Mouse (Mus musculus): ENCODE data around the gene Rasa1. TPM values are rescaled to one million over a fixed set of nuclear protein-coding genes. Genes with fewer than 3 reads are reported as not detected.
A peak's percentile ranks its signal among the peaks of the same experiment; 100 is the strongest.

The Rasa1 gene
- polyA plus RNA-seq (2016; fragmentation: Nextera tagmentation; extraction: Ambion mirVana) = 71.7 and 72.3 TPM in 2 replicates

- under 1% methylated on average over 77 of the region's 97 CpGs for WGBS
- H3K9ac ChIP-seq = peak within 1 kb of the TSS; percentile 98
- H3K27me3 ChIP-seq = no peaks in the 10 kb centered on the region
- peaks cover 9% of the 10 kb centered on the region for H3K4me1 ChIP-seq
- no peaks in the 10 kb centered on the region for H3K9me3 ChIP-seq
- no peaks in the 10 kb centered on the region for H3K36me3 ChIP-seq (replicated peaks)
- peak within 1 kb of the TSS; percentile 59 for H3K4me2 ChIP-seq
- peak within 1 kb of the TSS; percentile 100 for H3K27ac ChIP-seq
- ATAC-seq (ENCODE audit: low FRiP score) = peak; percentile 99
- H3K4me3 ChIP-seq (replicated peaks) = peak within 1 kb of the TSS; percentile 99
Measured at GRCm38 (mm10) chr13:85288843-85289713, at the start of gene Rasa1. Rasa1 (minus strand) TSS chr13:85289130.

GRCm38 (mm10) chr13:85311547-85311946 is 22.6 kb upstream of the Rasa1 start:
- H3K4me3 ChIP-seq (replicated peaks) = no peak overlapping the region
- WGBS = 80% methylated on average over 2 of the region's 2 CpGs
- H3K9ac ChIP-seq = no peak overlapping the region
- ATAC-seq (ENCODE audit: low FRiP score) = no peak
- no peaks in the 10 kb centered on the region for H3K27me3 ChIP-seq
- H3K4me2 ChIP-seq = no peak overlapping the region
- H3K9me3 ChIP-seq = no peaks in the 10 kb centered on the region
- no peak overlapping the region for H3K27ac ChIP-seq
- no peaks in the 10 kb centered on the region for H3K36me3 ChIP-seq (replicated peaks)
- H3K4me1 ChIP-seq = no peaks in the 10 kb centered on the region

- no peak overlapping the region for H3K4me2 ChIP-seq
- WGBS = 57% methylated on average over 5 of the region's 5 CpGs
- H3K4me3 ChIP-seq (replicated peaks) = no peak overlapping the region
- H3K9me3 ChIP-seq = no peaks in the 10 kb centered on the region
- no peak overlapping the region for H3K9ac ChIP-seq
- H3K36me3 ChIP-seq (replicated peaks) = no peaks in the 10 kb centered on the region
- no peak for ATAC-seq (ENCODE audit: low FRiP score)
- H3K27ac ChIP-seq = no peak overlapping the region
- no peaks in the 10 kb centered on the region for H3K4me1 ChIP-seq
- H3K27me3 ChIP-seq = no peaks in the 10 kb centered on the region
Measured at GRCm38 (mm10) chr13:85310968-85311367, 22.0 kb upstream of the Rasa1 start.

GRCm38 (mm10) chr13:85310483-85310882 is 21.6 kb upstream of the Rasa1 start:
- H3K36me3 ChIP-seq (replicated peaks) = no peaks in the 10 kb centered on the region
- no peaks in the 10 kb centered on the region for H3K4me1 ChIP-seq
- H3K9ac ChIP-seq = no peak overlapping the region
- no peak overlapping the region for H3K27ac ChIP-seq
- WGBS = 94% methylated on average over 2 of the region's 2 CpGs
- H3K9me3 ChIP-seq = no peaks in the 10 kb centered on the region
- no peak overlapping the region for H3K4me3 ChIP-seq (replicated peaks)
- ATAC-seq (ENCODE audit: low FRiP score) = no peak
- no peak overlapping the region for H3K4me2 ChIP-seq
- H3K27me3 ChIP-seq = no peaks in the 10 kb centered on the region

GRCm38 (mm10) chr13:85306039-85306438 is 17.1 kb upstream of the Rasa1 start:
- no peak overlapping the region for H3K27ac ChIP-seq
- no peak overlapping the region for H3K4me2 ChIP-seq
- H3K27me3 ChIP-seq = no peaks in the 10 kb centered on the region
- H3K36me3 ChIP-seq (replicated peaks) = no peaks in the 10 kb centered on the region
- no peak overlapping the region for H3K9ac ChIP-seq
- H3K4me1 ChIP-seq = no peaks in the 10 kb centered on the region
- no peak overlapping the region for H3K4me3 ChIP-seq (replicated peaks)
- no peaks in the 10 kb centered on the region for H3K9me3 ChIP-seq
- no peak for ATAC-seq (ENCODE audit: low FRiP score)

- Histone ChIP-seq H3K4me2 (no peak overlapping the region), H3K4me3 (replicated peaks) (no peak overlapping the region), H3K9me3 (no peaks in the 10 kb centered on the region), H3K27me3 (no peaks in the 10 kb centered on the region), H3K4me1 (peaks cover 4% of the 10 kb centered on the region), H3K9ac (no peak overlapping the region), H3K36me3 (replicated peaks) (no peaks in the 10 kb centered on the region), H3K27ac (no peak overlapping the region)
- WGBS = 62% methylated on average over 1 of the region's 1 CpGs
- no peak for ATAC-seq (ENCODE audit: low FRiP score)
Measured at GRCm38 (mm10) chr13:85290651-85291050, 1.7 kb upstream of the Rasa1 start.

- Histone ChIP-seq H3K4me2 (peak overlapping the region; percentile 59), H3K4me1 (peaks cover 9% of the 10 kb centered on the region), H3K36me3 (replicated peaks) (no peaks in the 10 kb centered on the region), H3K27ac (peak overlapping the region; percentile 100), H3K9me3 (no peaks in the 10 kb centered on the region), H3K27me3 (no peaks in the 10 kb centered on the region), H3K9ac (peak overlapping the region; percentile 98), H3K4me3 (replicated peaks) (peak overlapping the region; percentile 99)
- under 1% methylated on average over 35 of the region's 35 CpGs for WGBS
- ATAC-seq (ENCODE audit: low FRiP score) = peak; percentile 20
Measured at GRCm38 (mm10) chr13:85288574-85288842, 422 bp downstream of the Rasa1 start.

- WGBS = under 1% methylated on average over 25 of the region's 25 CpGs
- ATAC-seq (ENCODE audit: low FRiP score) = no peak
- H3K4me1 ChIP-seq = peaks cover 9% of the 10 kb centered on the region
Measured at GRCm38 (mm10) chr13:85287876-85288573, 905 bp downstream of the Rasa1 start.

GRCm38 (mm10) chr13:85282626-85283025 is 6.3 kb downstream of the Rasa1 start:
- ATAC-seq (ENCODE audit: low FRiP score) = no peak
- no peak overlapping the region for H3K27ac ChIP-seq
- H3K4me3 ChIP-seq (replicated peaks) = no peak overlapping the region
- no peaks in the 10 kb centered on the region for H3K36me3 ChIP-seq (replicated peaks)
- H3K4me1 ChIP-seq = peaks cover 9% of the 10 kb centered on the region
- H3K27me3 ChIP-seq = no peaks in the 10 kb centered on the region
- H3K4me2 ChIP-seq = no peak overlapping the region
- no peak overlapping the region for H3K9ac ChIP-seq
- H3K9me3 ChIP-seq = no peaks in the 10 kb centered on the region

More at GRCm38 (mm10) chr13:85287876-85288573, 905 bp downstream of the Rasa1 start:
- peak overlapping the region; percentile 100 for H3K27ac ChIP-seq
- peak overlapping the region; percentile 98 for H3K9ac ChIP-seq
- peak overlapping the region; percentile 59 for H3K4me2 ChIP-seq
- peak overlapping the region; percentile 99 for H3K4me3 ChIP-seq (replicated peaks)
- H3K36me3 ChIP-seq (replicated peaks) = no peaks in the 10 kb centered on the region
- H3K27me3 ChIP-seq = no peaks in the 10 kb centered on the region
- no peaks in the 10 kb centered on the region for H3K9me3 ChIP-seq

- Histone ChIP-seq H3K36me3 (replicated peaks) (no peaks in the 10 kb centered on the region), H3K27ac (no peak overlapping the region), H3K4me1 (no peaks in the 10 kb centered on the region; the same call in 1 of the 2 replicates), H3K4me2 (no peak overlapping the region), H3K4me3 (replicated peaks) (no peak overlapping the region), H3K27me3 (no peaks in the 10 kb centered on the region), H3K9me3 (no peaks in the 10 kb centered on the region), H3K9ac (no peak overlapping the region)
- no peak for ATAC-seq (ENCODE audit: low FRiP score)
Measured at GRCm38 (mm10) chr13:85278951-85279350, 10.0 kb downstream of the Rasa1 start.

- Histone ChIP-seq H3K9me3 (no peaks in the 10 kb centered on the region), H3K4me3 (replicated peaks) (no peak overlapping the region), H3K4me1 (no peaks in the 10 kb centered on the region; the same call in 1 of the 2 replicates), H3K4me2 (no peak overlapping the region), H3K27ac (no peak overlapping the region), H3K27me3 (no peaks in the 10 kb centered on the region), H3K9ac (no peak overlapping the region), H3K36me3 (replicated peaks) (no peaks in the 10 kb centered on the region)
- 95% methylated on average over 1 of the region's 1 CpGs for WGBS
- no peak for ATAC-seq (ENCODE audit: low FRiP score)
Measured at GRCm38 (mm10) chr13:85274572-85274971, 14.4 kb downstream of the Rasa1 start.

- Histone ChIP-seq H3K27ac (no peak overlapping the region), H3K4me1 (no peaks in the 10 kb centered on the region; the same call in 1 of the 2 replicates), H3K36me3 (replicated peaks) (no peaks in the 10 kb centered on the region), H3K4me2 (no peak overlapping the region), H3K9me3 (no peaks in the 10 kb centered on the region), H3K27me3 (no peaks in the 10 kb centered on the region), H3K4me3 (replicated peaks) (no peak overlapping the region), H3K9ac (no peak overlapping the region)
- ATAC-seq (ENCODE audit: low FRiP score) = no peak
Measured at GRCm38 (mm10) chr13:85273788-85274187, 15.1 kb downstream of the Rasa1 start.

- Histone ChIP-seq H3K4me1 (no peaks in the 10 kb centered on the region), H3K4me3 (replicated peaks) (no peak overlapping the region), H3K36me3 (replicated peaks) (0 out of 2 replicates have a peak, but pooled peaks cover 9% of the 10 kb centered on the region), H3K4me2 (no peak overlapping the region), H3K27ac (no peak overlapping the region), H3K9ac (no peak overlapping the region), H3K27me3 (no peaks in the 10 kb centered on the region), H3K9me3 (no peaks in the 10 kb centered on the region)
- ATAC-seq (ENCODE audit: low FRiP score) = no peak
- 91% methylated on average over 7 of the region's 7 CpGs for whole genome bisulfite sequencing
Measured at GRCm38 (mm10) chr13:85238760-85239159, 50.2 kb downstream of the Rasa1 start.

Measured in forebrain, embryonic 12.5 days (tissue).